Comparison of ENCODE assay signal across 27 mouse cellular contexts in the genomic region with DNA sequence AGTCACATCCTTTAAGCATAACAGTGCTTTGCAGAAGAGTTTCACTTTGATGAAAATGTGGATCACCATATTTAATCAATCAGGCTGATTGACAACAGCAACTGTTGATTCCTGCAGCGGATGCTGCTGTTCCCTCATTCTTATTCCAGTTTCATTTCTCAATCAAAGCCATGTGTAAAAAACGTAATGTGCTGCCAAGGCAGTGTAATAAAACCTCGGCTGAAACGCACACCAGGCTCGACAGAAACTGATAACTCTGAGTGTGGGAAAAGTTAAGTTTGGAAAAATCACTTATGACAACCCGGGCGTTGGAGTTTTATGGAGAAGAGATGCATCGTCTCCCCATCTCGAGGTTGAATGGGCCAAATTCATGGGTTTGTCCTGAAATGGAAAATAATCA.
DNase-seq lines count a peak whose midpoint lies in the region; ATAC-seq and TF ChIP-seq lines count a peak whose summit lies in the region.
"Had no signal": no experiment of that assay in that cellular context is flagged by ENCODE, and none has a peak within 500 bp of the region (broad histone marks: within the 10 kb centered on the region; RNA-seq: fewer than 3 reads in every experiment).

No protein-coding gene starts in this region.

- H3K36me3 ChIP-seq in heart, embryonic 10.5 days: no peaks in the 10 kb centered on the region
- no peaks in the 10 kb centered on the region for H3K36me3 ChIP-seq in limb, embryonic 13.5 days
- H3K36me3 ChIP-seq in limb, embryonic 10.5 days: no peaks in the 10 kb centered on the region
- no peaks in the 10 kb centered on the region for H3K36me3 ChIP-seq in limb, embryonic 14.5 days (ENCODE audit: control insufficient read depth, insufficient read depth, low read length)
- H3K36me3 ChIP-seq: limb, embryonic 12.5 days; liver, embryonic 13.5 days; midbrain, embryonic 12.5 days; neural tube, embryonic 13.5 days had no signal

- DNase-seq in heart, adult 11 months: peak; percentile 74
- no peak for DNase-seq in heart, embryonic 10.5 days (ENCODE audit: low spot score)
- DNase-seq in limb, embryonic 10.5 days (ENCODE audit: low spot score): no peak
- DNase-seq in limb, embryonic 14.5 days (ENCODE audit: low spot score): peak; percentile 78
- no peak for DNase-seq in testis, postnatal 10 days (ENCODE audit: low spot score)
- DNase-seq in thymus, postnatal 10 days (ENCODE audit: low spot score in 2 of 2): no peak
- DNase-seq: adrenal gland, adult 2 months; adrenal gland, postnatal 36 days; cerebellum, adult 18-20 months; cerebellum, postnatal 10 days; gastrocnemius, postnatal 14 days; heart, adult 2 months; kidney, adult 9 months; kidney, postnatal 10 days; liver, embryonic 13.5 days; lung, embryonic 14.5 days; right cerebral cortex, postnatal 4 days; thymus, postnatal 14 days had no signal

- H3K9me3 ChIP-seq in heart, embryonic 10.5 days: no peaks in the 10 kb centered on the region
- no peaks in the 10 kb centered on the region for H3K9me3 ChIP-seq in limb, embryonic 13.5 days
- no peaks in the 10 kb centered on the region for H3K9me3 ChIP-seq in limb, embryonic 10.5 days (replicated peaks)
- H3K9me3 ChIP-seq in limb, embryonic 14.5 days (ENCODE audit: control insufficient read depth, low read length): no peaks in the 10 kb centered on the region
- H3K9me3 ChIP-seq: limb, embryonic 12.5 days; liver, embryonic 13.5 days; midbrain, embryonic 12.5 days; neural tube, embryonic 13.5 days had no signal

- no peak overlapping the region for H3K9ac ChIP-seq in limb, embryonic 13.5 days
- no peak overlapping the region for H3K9ac ChIP-seq in limb, embryonic 14.5 days (ENCODE audit: low read depth, low read length, severe bottlenecking)
- H3K9ac ChIP-seq: hindbrain, embryonic 14.5 days; limb, embryonic 12.5 days; liver, embryonic 13.5 days; lung, embryonic 14.5 days; midbrain, embryonic 12.5 days; neural tube, embryonic 13.5 days had no signal

- peak overlapping the region; percentile 12 for H3K4me2 ChIP-seq in limb, embryonic 13.5 days (replicated peaks)
- H3K4me2 ChIP-seq in limb, embryonic 14.5 days (replicated peaks; ENCODE audit: low read depth, low read length, severe bottlenecking): 0 out of 2 replicates have a peak overlapping the region, but pooled peaks have one; percentile 14
- H3K4me2 ChIP-seq: hindbrain, embryonic 14.5 days; limb, embryonic 12.5 days; liver, embryonic 13.5 days; lung, embryonic 14.5 days; midbrain, embryonic 12.5 days; neural tube, embryonic 13.5 days had no signal

- TF ChIP-seq POLR2A in limb, embryonic 14.5 days (IDR thresholded peaks at IDR 0.05; ENCODE audit: borderline replicate concordance, extremely low read depth, insufficient read depth, insufficient read length): no peak

- no peaks in the 10 kb centered on the region for H3K27me3 ChIP-seq in heart, embryonic 10.5 days (ENCODE audit: insufficient read depth, poor library complexity, severe bottlenecking)
- no peaks in the 10 kb centered on the region for H3K27me3 ChIP-seq in limb, embryonic 13.5 days
- no peaks in the 10 kb centered on the region for H3K27me3 ChIP-seq in limb, embryonic 10.5 days (ENCODE audit: low read depth, poor library complexity, severe bottlenecking)
- no peaks in the 10 kb centered on the region for H3K27me3 ChIP-seq in limb, embryonic 14.5 days (ENCODE audit: control insufficient read depth, insufficient read depth, low read length)
- H3K27me3 ChIP-seq: limb, embryonic 12.5 days; liver, embryonic 13.5 days; midbrain, embryonic 12.5 days; neural tube, embryonic 13.5 days had no signal

- 79% methylated on average over 9 of the region's 9 CpGs for WGBS in heart, embryonic 10.5 days
- WGBS in limb, embryonic 13.5 days: 37% methylated on average over 9 of the region's 9 CpGs
- 83% methylated on average over 9 of the region's 9 CpGs for WGBS in limb, embryonic 10.5 days
- 35% methylated on average over 9 of the region's 9 CpGs for WGBS in limb, embryonic 14.5 days

- H3K27ac ChIP-seq in heart, embryonic 10.5 days: no peak overlapping the region
- H3K27ac ChIP-seq in limb, embryonic 13.5 days: no peak overlapping the region
- H3K27ac ChIP-seq in limb, embryonic 10.5 days: no peak overlapping the region
- H3K27ac ChIP-seq in limb, embryonic 14.5 days (replicated peaks; ENCODE audit: low read depth, low read length): no peak overlapping the region
- H3K27ac ChIP-seq: heart, adult 2 months; hindbrain, embryonic 14.5 days; limb, embryonic 12.5 days; liver, embryonic 13.5 days; midbrain, embryonic 12.5 days; neural tube, embryonic 13.5 days had no signal

- no peaks in the 10 kb centered on the region for H3K4me1 ChIP-seq in heart, embryonic 10.5 days
- H3K4me1 ChIP-seq in limb, embryonic 13.5 days: peaks cover 9% of the 10 kb centered on the region
- H3K4me1 ChIP-seq in limb, embryonic 10.5 days: no peaks in the 10 kb centered on the region
- H3K4me1 ChIP-seq in limb, embryonic 14.5 days (ENCODE audit: control insufficient read depth, insufficient read depth, low read length): peaks cover 6% of the 10 kb centered on the region; the same call in 1 of the 2 replicates
- H3K4me1 ChIP-seq: liver, embryonic 13.5 days; midbrain, embryonic 12.5 days; neural tube, embryonic 13.5 days had no signal

- no peak overlapping the region for H3K4me3 ChIP-seq in heart, embryonic 10.5 days
- no peak overlapping the region for H3K4me3 ChIP-seq in limb, embryonic 13.5 days
- no peak overlapping the region for H3K4me3 ChIP-seq in limb, embryonic 10.5 days
- H3K4me3 ChIP-seq in limb, embryonic 14.5 days (replicated peaks; ENCODE audit: low read length): no peak overlapping the region
- H3K4me3 ChIP-seq: erythroblast, embryonic 14.5 days; heart, adult 2 months; limb, embryonic 12.5 days; liver, embryonic 13.5 days; midbrain, embryonic 12.5 days; neural tube, embryonic 13.5 days had no signal

- peak; percentile 44; the same call in 1 of the 2 replicates for ATAC-seq in limb, embryonic 13.5 days (ENCODE audit: low FRiP score, low read depth)
- ATAC-seq in limb, embryonic 14.5 days (ENCODE audit: low FRiP score, low read depth): peak; percentile 72
- ATAC-seq: CD4-positive, CD25-positive, alpha-beta regulatory T cell, adult 4 months; forebrain, embryonic 16.5 days; intestine, postnatal 0 days had no signal

Comparison
In these comparisons a context has a peak if more than half of its experiments do, and no peak if none do; other contexts are left out.
1. DNase-seq: peak in heart, adult 11 months (single experiment) and limb, embryonic 14.5 days (single experiment); none in heart, embryonic 10.5 days (single experiment), limb, embryonic 10.5 days (single experiment), testis, postnatal 10 days (single experiment) and thymus, postnatal 10 days (0 of 2).